Mouse (Mus musculus): Measurements from ENCODE around the gene Cd164. TPM values are rescaled to one million over a fixed set of nuclear protein-coding genes. Genes with fewer than 3 reads are reported as not detected.

The Cd164 gene
- polyA plus RNA-seq, 1 experiment from 2014 or later, result 191 TPM

DNA sequence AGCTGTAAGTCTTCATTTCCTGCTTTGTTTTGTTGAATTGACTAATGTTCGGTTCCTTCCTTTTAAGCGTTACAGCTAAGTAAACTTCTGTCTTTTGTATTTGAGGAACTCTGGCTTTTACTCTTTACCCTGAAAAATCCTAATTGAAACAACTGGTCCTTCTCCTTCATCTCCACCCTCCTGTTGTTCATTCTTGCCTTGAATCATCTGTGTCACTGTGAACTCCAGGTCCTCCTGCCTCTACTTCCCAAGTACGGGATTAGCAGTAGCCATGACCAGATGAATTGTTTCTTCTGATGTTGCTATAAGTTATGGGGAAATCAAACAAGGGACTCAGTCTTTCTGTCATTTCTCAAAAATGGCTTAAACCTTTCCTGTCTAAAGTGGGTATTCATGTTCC is 4.2 kb downstream of the Cd164 start:
- no peaks in the 10 kb centered on the region for H3K9me3 ChIP-seq (ENCODE audit: low read length)
- ATAC-seq (ENCODE audit: low FRiP score, low TSS enrichment), result no peak
- H3K27me3 ChIP-seq (ENCODE audit: insufficient read depth, low read length), result no peaks in the 10 kb centered on the region
- 76% methylated on average over 3 of the region's 3 CpGs for WGBS
- no peak overlapping the region for H3K27ac ChIP-seq (ENCODE audit: low read length)
- no peak overlapping the region for H3K9ac ChIP-seq (replicated peaks; ENCODE audit: low read length)
- H3K4me1 ChIP-seq (ENCODE audit: insufficient read depth, low read length), result peaks cover 25% of the 10 kb centered on the region
- H3K4me2 ChIP-seq (replicated peaks; ENCODE audit: low read depth, low read length), result no peak overlapping the region
- H3K4me3 ChIP-seq (ENCODE audit: low read length), result no peak overlapping the region
- H3K36me3 ChIP-seq (ENCODE audit: insufficient read depth, low read length), result peaks cover 23% of the 10 kb centered on the region; the same call in 1 of the 2 replicates

DNA sequence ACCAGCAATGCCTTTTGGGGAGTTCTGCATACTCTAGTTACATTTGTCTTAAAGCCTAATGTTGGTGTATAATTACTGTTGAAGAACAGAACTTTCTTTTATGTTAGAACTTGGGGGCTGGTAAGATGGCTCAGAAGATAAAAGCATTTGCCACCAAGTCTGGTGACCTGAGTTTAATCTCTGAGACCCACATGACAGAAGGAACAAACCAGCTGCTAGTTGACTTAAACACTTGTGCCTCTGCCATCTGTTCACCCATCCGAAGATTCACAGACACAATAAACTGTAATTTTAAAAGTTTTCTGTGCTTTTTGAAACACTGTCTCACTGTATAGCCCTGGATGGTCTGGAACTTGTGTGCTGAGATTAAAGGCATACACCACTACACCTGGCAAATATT is 6.5 kb downstream of the Cd164 start:
- peaks cover 25% of the 10 kb centered on the region for H3K4me1 ChIP-seq (ENCODE audit: insufficient read depth, low read length)
- no peak overlapping the region for H3K9ac ChIP-seq (replicated peaks; ENCODE audit: low read length)
- H3K4me2 ChIP-seq (replicated peaks; ENCODE audit: low read depth, low read length), result no peak overlapping the region
- peaks cover 28% of the 10 kb centered on the region; the same call in 1 of the 2 replicates for H3K36me3 ChIP-seq (ENCODE audit: insufficient read depth, low read length)
- H3K27me3 ChIP-seq (ENCODE audit: insufficient read depth, low read length), result no peaks in the 10 kb centered on the region
- 79% methylated on average over 1 of the region's 1 CpGs for WGBS
- no peak for ATAC-seq (ENCODE audit: low FRiP score, low TSS enrichment)
- H3K27ac ChIP-seq (ENCODE audit: low read length), result no peak overlapping the region
- H3K4me3 ChIP-seq (ENCODE audit: low read length), result no peak overlapping the region
- H3K9me3 ChIP-seq (ENCODE audit: low read length), result no peaks in the 10 kb centered on the region

DNA sequence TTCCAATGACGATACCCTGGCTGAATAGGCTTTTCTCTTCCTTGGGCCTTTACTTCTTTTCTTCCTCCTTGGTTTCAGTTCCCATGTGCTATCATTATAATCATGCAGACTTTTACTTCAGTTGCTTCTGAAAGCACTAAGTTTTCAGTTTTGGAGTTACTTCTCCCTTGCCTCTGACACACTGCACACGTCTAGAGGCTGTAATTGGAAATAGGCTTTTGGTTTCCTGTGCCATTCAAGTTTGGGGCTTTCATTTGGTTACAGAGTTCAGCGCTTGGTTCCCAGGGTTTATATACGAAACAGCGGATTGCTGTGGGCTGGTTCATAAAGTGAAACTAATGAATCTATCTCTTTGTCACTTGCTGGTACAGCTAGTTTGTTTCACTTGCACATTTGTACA is 10.8 kb downstream of the Cd164 start:
- Histone ChIP-seq H3K4me1 (ENCODE audit: insufficient read depth, low read length) (no peaks in the 10 kb centered on the region), H3K9me3 (ENCODE audit: low read length) (no peaks in the 10 kb centered on the region), H3K27me3 (ENCODE audit: insufficient read depth, low read length) (no peaks in the 10 kb centered on the region), H3K36me3 (ENCODE audit: insufficient read depth, low read length) (peaks cover 52% of the 10 kb centered on the region), H3K9ac (replicated peaks; ENCODE audit: low read length) (no peak overlapping the region), H3K4me2 (replicated peaks; ENCODE audit: low read depth, low read length) (no peak overlapping the region), H3K27ac (ENCODE audit: low read length) (no peak overlapping the region), H3K4me3 (ENCODE audit: low read length) (no peak overlapping the region)
- no peak for ATAC-seq (ENCODE audit: low FRiP score, low TSS enrichment)
- 91% methylated on average over 5 of the region's 5 CpGs for WGBS

DNA sequence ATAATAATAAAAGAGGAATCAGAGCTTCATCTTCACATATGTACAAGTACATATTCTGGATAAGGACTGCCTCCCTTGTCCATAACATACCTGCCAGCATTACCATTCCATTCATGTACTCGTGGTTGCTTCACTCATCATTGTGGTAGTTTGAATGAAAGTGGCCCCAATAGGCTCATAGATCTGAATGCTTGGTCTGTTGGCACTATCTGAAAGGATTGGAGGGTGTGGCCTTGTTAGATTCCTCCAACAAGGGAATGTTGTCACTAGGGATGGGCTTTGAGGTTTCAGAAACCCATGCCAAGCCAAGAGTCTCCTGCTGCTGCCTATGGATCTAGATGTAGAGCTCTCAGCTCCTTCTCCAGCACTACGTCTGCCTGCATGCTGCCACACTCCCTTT is 16.8 kb downstream of the Cd164 start:
- no peak for ATAC-seq (ENCODE audit: low FRiP score, low TSS enrichment)
- WGBS, result 96% methylated on average over 2 of the region's 2 CpGs
- Histone ChIP-seq H3K9me3 (ENCODE audit: low read length) (no peaks in the 10 kb centered on the region), H3K4me3 (ENCODE audit: low read length) (no peak overlapping the region), H3K9ac (replicated peaks; ENCODE audit: low read length) (no peak overlapping the region), H3K27ac (ENCODE audit: low read length) (no peak overlapping the region), H3K4me1 (ENCODE audit: insufficient read depth, low read length) (no peaks in the 10 kb centered on the region), H3K4me2 (replicated peaks; ENCODE audit: low read depth, low read length) (no peak overlapping the region), H3K27me3 (ENCODE audit: insufficient read depth, low read length) (no peaks in the 10 kb centered on the region), H3K36me3 (ENCODE audit: insufficient read depth, low read length) (peaks cover 47% of the 10 kb centered on the region)

DNA sequence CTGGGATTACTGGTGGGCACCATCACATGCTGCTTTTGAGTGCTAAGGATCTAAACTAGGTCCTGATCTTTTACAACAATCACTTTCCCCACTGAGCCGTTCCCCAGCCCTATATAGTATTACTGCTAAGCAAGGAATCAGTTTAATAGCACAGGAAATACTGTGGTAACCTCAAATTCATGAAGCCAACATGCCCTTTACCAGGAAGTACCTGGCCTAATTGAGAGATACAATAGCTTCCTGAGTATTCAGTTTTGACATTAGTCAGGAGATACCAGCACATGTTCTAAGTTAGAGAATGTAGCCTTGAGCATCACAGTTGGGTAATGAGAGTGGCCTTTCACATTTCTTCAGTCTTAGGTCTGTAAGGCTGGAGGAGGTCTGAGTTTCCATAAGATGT is 17.5 kb downstream of the Cd164 start:
- H3K27me3 ChIP-seq (ENCODE audit: insufficient read depth, low read length), result no peaks in the 10 kb centered on the region
- WGBS, result 81% methylated on average over 1 of the region's 1 CpGs

DNA sequence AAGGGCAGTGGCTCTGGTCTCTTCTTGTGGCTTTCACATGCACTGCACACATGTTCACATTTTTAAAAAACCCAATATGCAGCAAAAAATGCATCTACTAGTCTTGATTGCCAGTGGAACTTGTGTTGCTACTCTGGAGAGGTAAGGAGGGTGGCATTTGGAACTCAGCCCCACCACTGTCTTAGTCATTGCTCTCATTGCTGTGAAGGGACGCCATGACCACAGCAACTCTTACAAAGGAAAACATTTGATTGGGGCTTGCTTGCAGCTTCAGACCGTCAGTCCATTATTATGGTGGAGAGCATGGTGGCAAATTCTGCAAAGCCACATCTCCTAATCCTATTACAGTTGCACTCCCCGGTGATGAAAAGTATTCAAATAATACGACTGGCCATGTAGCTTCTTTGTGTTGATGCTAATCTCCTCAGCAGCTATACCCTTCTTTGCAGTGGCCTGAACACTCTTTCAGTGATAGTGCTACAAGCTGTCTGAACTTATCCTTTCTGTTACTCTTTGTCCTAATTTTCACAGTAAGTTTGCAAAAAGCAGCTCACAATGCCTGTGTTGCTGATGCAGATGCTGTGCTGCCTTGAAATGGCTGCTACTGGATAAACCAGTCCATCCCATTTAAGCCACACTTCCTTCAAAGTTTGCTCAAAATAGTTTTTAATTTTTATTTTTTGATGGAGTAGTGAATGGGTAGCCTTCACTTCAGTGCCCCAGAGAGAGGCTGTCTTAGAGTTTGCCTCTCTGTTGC is 18.2 kb downstream of the Cd164 start:
- Histone ChIP-seq H3K9ac (replicated peaks; ENCODE audit: low read length) (no peak overlapping the region), H3K36me3 (ENCODE audit: insufficient read depth, low read length) (peaks cover 40% of the 10 kb centered on the region), H3K4me2 (replicated peaks; ENCODE audit: low read depth, low read length) (no peak overlapping the region), H3K27ac (ENCODE audit: low read length) (no peak overlapping the region), H3K4me3 (ENCODE audit: low read length) (no peak overlapping the region), H3K4me1 (ENCODE audit: insufficient read depth, low read length) (no peaks in the 10 kb centered on the region), H3K27me3 (ENCODE audit: insufficient read depth, low read length) (no peaks in the 10 kb centered on the region), H3K9me3 (ENCODE audit: low read length) (no peaks in the 10 kb centered on the region)
- no peak for ATAC-seq (ENCODE audit: low FRiP score, low TSS enrichment)
- WGBS, result 97% methylated on average over 4 of the region's 4 CpGs

More for the DNA sequence above, 17.5 kb downstream of the Cd164 start:
- Histone ChIP-seq H3K4me2 (replicated peaks; ENCODE audit: low read depth, low read length) (no peak overlapping the region), H3K4me1 (ENCODE audit: insufficient read depth, low read length) (no peaks in the 10 kb centered on the region), H3K9me3 (ENCODE audit: low read length) (no peaks in the 10 kb centered on the region), H3K9ac (replicated peaks; ENCODE audit: low read length) (no peak overlapping the region), H3K36me3 (ENCODE audit: insufficient read depth, low read length) (peaks cover 42% of the 10 kb centered on the region), H3K27ac (ENCODE audit: low read length) (no peak overlapping the region), H3K4me3 (ENCODE audit: low read length) (no peak overlapping the region)
- ATAC-seq (ENCODE audit: low FRiP score, low TSS enrichment), result no peak

DNA sequence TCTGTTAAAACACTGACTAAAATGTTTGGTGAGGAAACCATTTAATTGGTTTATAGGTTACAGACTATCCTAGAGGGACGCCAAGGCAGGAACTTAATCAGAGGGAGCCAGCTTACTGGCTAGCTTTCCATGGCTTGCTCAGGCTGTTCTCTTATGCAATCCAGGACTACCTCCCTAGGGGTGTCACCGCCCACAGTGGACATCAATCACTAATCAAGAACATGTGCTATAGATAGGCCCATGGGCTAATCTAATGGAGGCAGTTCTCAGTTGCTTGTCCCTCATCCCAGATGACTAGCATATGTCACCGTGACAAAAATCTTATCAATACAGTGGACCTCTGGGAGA is 18.7 kb downstream of the Cd164 start:
- Histone ChIP-seq H3K4me1 (ENCODE audit: insufficient read depth, low read length) (no peaks in the 10 kb centered on the region), H3K4me3 (ENCODE audit: low read length) (no peak overlapping the region), H3K9ac (replicated peaks; ENCODE audit: low read length) (no peak overlapping the region), H3K4me2 (replicated peaks; ENCODE audit: low read depth, low read length) (no peak overlapping the region), H3K27ac (ENCODE audit: low read length) (no peak overlapping the region), H3K9me3 (ENCODE audit: low read length) (no peaks in the 10 kb centered on the region), H3K27me3 (ENCODE audit: insufficient read depth, low read length) (no peaks in the 10 kb centered on the region), H3K36me3 (ENCODE audit: insufficient read depth, low read length) (peaks cover 35% of the 10 kb centered on the region)
- WGBS, result 94% methylated on average over 3 of the region's 3 CpGs
- ATAC-seq (ENCODE audit: low FRiP score, low TSS enrichment), result no peak

DNA sequence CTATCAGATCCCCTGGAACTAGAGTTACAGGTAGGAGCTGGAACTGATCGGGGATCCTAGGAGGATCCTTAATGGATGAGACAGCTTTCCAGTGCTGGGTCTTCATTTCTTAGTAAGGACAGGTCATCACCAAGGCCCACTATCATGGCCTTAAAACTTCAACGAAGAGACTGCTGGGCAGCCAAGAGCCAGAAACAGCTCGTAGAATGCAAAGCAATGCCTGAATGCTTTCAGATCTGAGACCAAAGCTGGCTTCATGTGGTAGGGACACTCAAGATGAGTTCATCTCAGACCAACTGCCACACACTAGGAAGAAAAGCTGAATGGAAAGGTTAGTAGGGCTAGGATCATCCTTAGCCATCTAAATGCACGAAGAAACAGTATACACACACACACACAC is 19.8 kb downstream of the Cd164 start:
- no peak overlapping the region for H3K4me2 ChIP-seq (replicated peaks; ENCODE audit: low read depth, low read length)
- ATAC-seq (ENCODE audit: low FRiP score, low TSS enrichment), result no peak
- no peak overlapping the region for H3K9ac ChIP-seq (replicated peaks; ENCODE audit: low read length)
- H3K4me1 ChIP-seq (ENCODE audit: insufficient read depth, low read length), result no peaks in the 10 kb centered on the region
- no peak overlapping the region for H3K4me3 ChIP-seq (ENCODE audit: low read length)
- H3K9me3 ChIP-seq (ENCODE audit: low read length), result no peaks in the 10 kb centered on the region
- H3K36me3 ChIP-seq (ENCODE audit: insufficient read depth, low read length), result peaks cover 28% of the 10 kb centered on the region
- no peak overlapping the region for H3K27ac ChIP-seq (ENCODE audit: low read length)
- WGBS, result 92% methylated on average over 4 of the region's 4 CpGs
- no peaks in the 10 kb centered on the region for H3K27me3 ChIP-seq (ENCODE audit: insufficient read depth, low read length)

DNA sequence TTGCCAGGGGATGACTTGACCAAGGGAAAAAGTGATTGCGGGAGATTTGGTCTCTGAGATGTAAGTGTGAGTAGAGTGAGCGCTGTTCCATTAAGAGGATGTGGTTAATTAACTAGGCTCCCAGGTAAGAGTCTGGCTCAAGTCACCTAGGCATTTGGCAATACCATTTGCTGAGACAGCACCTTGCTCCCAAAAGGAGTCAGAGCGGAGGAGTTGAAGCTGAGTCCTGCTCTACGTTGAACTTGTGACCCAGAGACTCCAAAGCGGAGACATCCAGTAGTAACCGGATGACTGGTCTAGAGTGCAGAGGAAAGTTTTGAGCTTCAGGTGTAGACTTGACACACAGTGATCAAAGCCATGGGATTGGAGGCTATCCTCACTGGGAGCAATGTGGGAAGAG is 22.8 kb downstream of the Cd164 start:
- Histone ChIP-seq H3K4me2 (replicated peaks; ENCODE audit: low read depth, low read length) (no peak overlapping the region), H3K4me3 (ENCODE audit: low read length) (no peak overlapping the region), H3K4me1 (ENCODE audit: insufficient read depth, low read length) (peaks cover 9% of the 10 kb centered on the region), H3K27me3 (ENCODE audit: insufficient read depth, low read length) (no peaks in the 10 kb centered on the region), H3K27ac (ENCODE audit: low read length) (no peak overlapping the region), H3K9me3 (ENCODE audit: low read length) (no peaks in the 10 kb centered on the region), H3K36me3 (ENCODE audit: insufficient read depth, low read length) (peaks cover 9% of the 10 kb centered on the region), H3K9ac (replicated peaks; ENCODE audit: low read length) (no peak overlapping the region)
- ATAC-seq (ENCODE audit: low FRiP score, low TSS enrichment), result no peak
- 86% methylated on average over 6 of the region's 6 CpGs for WGBS

DNA sequence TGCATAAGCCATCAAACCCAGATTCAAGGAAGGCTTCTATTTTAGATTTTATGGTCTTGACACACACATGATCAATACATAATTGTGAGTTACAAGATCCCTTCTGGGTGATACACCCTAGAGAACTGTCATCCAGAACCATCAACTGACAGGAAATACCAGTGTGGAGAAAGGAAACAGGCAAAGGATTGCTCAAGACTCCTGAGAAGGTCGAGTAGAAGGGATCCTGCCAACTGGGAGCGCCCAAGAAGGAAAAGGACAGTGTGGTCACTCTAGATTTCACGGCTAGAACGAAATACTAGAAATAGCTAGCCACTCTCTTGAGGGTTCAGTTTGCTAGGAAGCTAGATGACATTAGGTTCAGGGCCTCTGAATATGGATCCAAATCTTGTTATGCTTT is 24.2 kb downstream of the Cd164 start:
- ATAC-seq (ENCODE audit: low FRiP score, low TSS enrichment), result no peak
- Histone ChIP-seq H3K36me3 (ENCODE audit: insufficient read depth, low read length) (no peaks in the 10 kb centered on the region), H3K9me3 (ENCODE audit: low read length) (no peaks in the 10 kb centered on the region), H3K4me3 (ENCODE audit: low read length) (no peak overlapping the region), H3K27ac (ENCODE audit: low read length) (no peak overlapping the region), H3K27me3 (ENCODE audit: insufficient read depth, low read length) (no peaks in the 10 kb centered on the region), H3K9ac (replicated peaks; ENCODE audit: low read length) (no peak overlapping the region), H3K4me1 (ENCODE audit: insufficient read depth, low read length) (peaks cover 9% of the 10 kb centered on the region), H3K4me2 (replicated peaks; ENCODE audit: low read depth, low read length) (no peak overlapping the region)
- 86% methylated on average over 4 of the region's 4 CpGs for WGBS
